Mouse (Mus musculus) spleen, adult 2 months (tissue): ENCODE results near the gene Abca1. TPM values are rescaled to one million over a fixed set of nuclear protein-coding genes. Genes with fewer than 3 reads are reported as not detected.

Experiments used
- DNase-seq, 2 experiments: peaks; one replicate each; pipeline versions ENCODE4 v3.0.0 to v3.0.0-alpha.2; 2012 to 2021; ENCODE audit warnings: low spot score in 2 of 2, low read depth in 1 of 2
- H3K27ac ChIP-seq: fragments of 200-500 bp; 2 replicates; pipeline ENCODE4 v1.5.1; 2012; ENCODE audit warnings: low read length, inconsistent platforms; ENCODE audit not compliant: insufficient read depth
- H3K27me3 ChIP-seq: fragments of 200-500 bp; 2 replicates; pipeline ENCODE4 v1.6.1; 2012; ENCODE audit warnings: mild to moderate bottlenecking, moderate library complexity, low read length, inconsistent platforms; ENCODE audit not compliant: control insufficient read depth, insufficient read depth
- H3K36me3 ChIP-seq: fragments of 200-500 bp; 2 replicates; pipeline ENCODE4 v1.6.1; 2012; ENCODE audit warnings: mild to moderate bottlenecking, low read length, inconsistent platforms; ENCODE audit not compliant: control insufficient read depth, insufficient read depth
- H3K4me1 ChIP-seq: fragments of 200-500 bp; 2 replicates; pipeline ENCODE4 v1.6.1; 2011; ENCODE audit warnings: inconsistent platforms; ENCODE audit not compliant: control insufficient read depth, insufficient read depth, insufficient read length
- H3K4me3 ChIP-seq: fragments of 200-500 bp; 2 replicates; pipeline ENCODE4 v1.5.1; 2011; ENCODE audit warnings: mild to moderate bottlenecking, inconsistent platforms; ENCODE audit not compliant: insufficient read depth, insufficient read length; ENCODE audit errors: extremely low read depth
- CTCF ChIP-seq: fragments of 200-500 bp; IDR thresholded peaks from 2 replicates; pipeline ENCODE4 v1.5.1; 2011; ENCODE audit warnings: mild to moderate bottlenecking, inconsistent platforms; ENCODE audit not compliant: insufficient read depth, insufficient read length, insufficient replicate concordance; ENCODE audit errors: extremely low read depth
- POLR2A ChIP-seq: fragments of 200-500 bp; IDR thresholded peaks from 2 replicates; pipeline ENCODE4 v1.6.1; 2011; ENCODE audit warnings: low read depth, low read length, inconsistent platforms
- WGBS: fragments of 180-500 bp; shearing (Covaris S2); methylation state at CpG from one replicate; pipeline ENCODE4 v1.1.7; 2018; 5-methylcytosine and 5-hydroxymethylcytosine counted together
- polyA plus RNA-seq: library from polyadenylated mRNA; depleted of rRNA; stranded (reverse); fragments of >200 nt; gene quantifications from 2 replicates; pipeline ENCODE4 v1.2.3, GENCODE M21; 2012

The Abca1 gene
- polyA plus RNA-seq, 1 experiment, result 7.6 TPM

- Histone ChIP-seq H3K4me3 (no peak overlapping the region), H3K4me1 (no peaks in the 10 kb centered on the region), H3K36me3 (peaks cover 11% of the 10 kb centered on the region), H3K27ac (no peak overlapping the region), H3K27me3 (no peaks in the 10 kb centered on the region)
- WGBS, result 94% methylated on average over 9 of the region's 9 CpGs
- TF ChIP-seq POLR2A (no peak), CTCF (no peak)
- DNase-seq, result no peak
Observed at GRCm38 (mm10) chr4:53100492-53100891, 59.2 kb downstream of the Abca1 start.

DNA sequence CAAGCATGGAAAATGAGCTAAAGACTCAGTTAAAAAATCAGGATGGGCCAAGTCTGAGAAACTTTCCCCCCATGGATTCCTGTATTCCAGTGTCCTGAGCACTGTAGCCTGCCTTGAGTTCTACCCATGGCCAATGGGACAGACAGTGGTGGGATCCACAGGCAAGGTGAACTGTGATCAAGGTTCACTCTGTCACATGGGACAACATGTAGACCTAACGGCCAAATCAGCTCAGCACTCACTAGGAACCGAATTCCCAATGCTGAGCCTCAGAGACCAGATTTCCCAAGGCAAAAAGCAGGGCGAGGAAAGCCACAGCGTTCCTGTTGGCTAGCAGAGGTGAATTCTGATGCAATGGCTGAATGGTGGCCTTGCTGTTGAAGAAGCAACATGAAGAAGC, 64.8 kb downstream of the Abca1 start:
- 84% methylated on average over 4 of the region's 4 CpGs for WGBS
- DNase-seq, result no peak
- Histone ChIP-seq H3K36me3 (peaks cover 22% of the 10 kb centered on the region), H3K27me3 (no peaks in the 10 kb centered on the region), H3K4me1 (no peaks in the 10 kb centered on the region), H3K27ac (no peak overlapping the region), H3K4me3 (no peak overlapping the region)
- no peak for TF ChIP-seq POLR2A
- TF ChIP-seq CTCF, result no peak

DNA sequence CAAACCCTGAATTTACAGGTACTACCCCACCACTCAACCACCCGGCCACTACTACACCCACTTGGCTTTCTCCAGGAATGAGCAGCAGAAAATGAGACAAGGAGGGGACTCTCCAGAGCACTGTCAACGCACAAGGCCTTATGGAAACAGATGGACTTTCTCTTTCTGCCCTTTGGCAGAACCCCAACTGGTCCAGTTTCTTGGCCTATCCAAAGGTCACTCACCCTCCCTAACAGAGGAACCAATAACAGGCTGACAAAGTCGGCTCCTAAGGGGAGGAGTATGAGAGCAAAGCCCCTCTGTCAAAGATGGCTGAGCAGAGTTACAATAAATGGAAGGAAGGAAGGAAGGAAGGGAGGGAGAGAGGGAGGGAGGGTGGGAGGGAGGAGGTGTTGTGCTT, 65.4 kb downstream of the Abca1 start:
- no peak overlapping the region for H3K27ac ChIP-seq
- DNase-seq, result no peak
- no peak for TF ChIP-seq CTCF
- H3K4me1 ChIP-seq, result no peaks in the 10 kb centered on the region
- no peaks in the 10 kb centered on the region for H3K27me3 ChIP-seq
- H3K4me3 ChIP-seq, result no peak overlapping the region
- H3K36me3 ChIP-seq, result peaks cover 24% of the 10 kb centered on the region
- 66% methylated on average over 3 of the region's 3 CpGs for WGBS

DNA sequence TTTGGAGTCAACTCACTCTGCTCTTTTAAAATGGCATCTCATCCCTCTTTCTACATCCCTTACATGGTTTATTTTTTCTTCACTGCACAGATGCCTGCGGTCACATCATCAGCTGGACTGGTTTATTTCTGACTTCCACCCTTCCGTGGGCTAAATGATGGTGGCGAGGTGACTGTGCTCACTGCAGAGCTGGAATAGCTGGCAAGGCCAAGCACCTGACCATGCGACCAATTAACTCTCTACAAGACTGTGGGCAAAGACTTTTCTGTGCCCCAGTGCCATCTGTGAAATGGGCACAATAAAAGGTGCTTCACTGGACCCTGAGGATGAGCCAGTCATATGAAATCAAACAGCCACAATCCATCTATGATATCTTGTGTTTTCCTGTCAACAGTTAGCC, 66.1 kb downstream of the Abca1 start:
- 93% methylated on average over 4 of the region's 4 CpGs for WGBS

GRCm38 (mm10) chr4:53089641-53090040, 70.1 kb downstream of the Abca1 start:
- Histone ChIP-seq H3K27me3 (no peaks in the 10 kb centered on the region), H3K4me1 (no peaks in the 10 kb centered on the region), H3K4me3 (no peak overlapping the region), H3K36me3 (peaks cover 29% of the 10 kb centered on the region), H3K27ac (no peak overlapping the region)
- WGBS, result 91% methylated on average over 3 of the region's 3 CpGs
- TF ChIP-seq POLR2A (no peak), CTCF (no peak)
- DNase-seq, result no peak

More for the DNA sequence above, 66.1 kb downstream of the Abca1 start:
- H3K27ac ChIP-seq, result no peak overlapping the region
- H3K4me3 ChIP-seq, result no peak overlapping the region
- H3K27me3 ChIP-seq, result no peaks in the 10 kb centered on the region
- TF ChIP-seq CTCF, result no peak
- TF ChIP-seq POLR2A, result no peak
- H3K36me3 ChIP-seq, result peaks cover 27% of the 10 kb centered on the region
- DNase-seq, result no peak
- no peaks in the 10 kb centered on the region for H3K4me1 ChIP-seq

DNA sequence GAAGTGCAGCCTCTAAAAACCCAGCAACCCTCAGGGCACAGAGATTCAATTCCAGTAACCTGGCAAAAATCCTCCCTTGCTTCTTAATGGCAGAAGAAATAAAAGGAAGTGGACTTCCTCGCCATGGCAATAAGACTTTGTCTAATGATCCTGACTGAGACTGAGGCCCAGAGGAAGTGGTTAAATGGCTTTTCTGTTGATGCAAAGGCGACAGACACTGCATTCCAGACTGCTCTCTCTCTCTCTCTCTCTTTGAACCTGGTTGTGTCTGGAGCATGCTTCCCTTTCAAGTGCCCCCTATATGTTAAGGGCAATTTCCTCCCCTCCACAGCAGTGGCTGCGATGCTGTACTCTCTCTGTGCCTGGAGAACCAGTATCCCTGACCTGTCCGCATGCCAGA, 70.7 kb downstream of the Abca1 start:
- Histone ChIP-seq H3K27me3 (no peaks in the 10 kb centered on the region), H3K4me1 (no peaks in the 10 kb centered on the region), H3K4me3 (no peak overlapping the region), H3K27ac (no peak overlapping the region), H3K36me3 (peaks cover 28% of the 10 kb centered on the region)
- TF ChIP-seq POLR2A (no peak), CTCF (no peak)
- 41% methylated on average over 4 of the region's 4 CpGs for WGBS
- DNase-seq, result no peak

DNA sequence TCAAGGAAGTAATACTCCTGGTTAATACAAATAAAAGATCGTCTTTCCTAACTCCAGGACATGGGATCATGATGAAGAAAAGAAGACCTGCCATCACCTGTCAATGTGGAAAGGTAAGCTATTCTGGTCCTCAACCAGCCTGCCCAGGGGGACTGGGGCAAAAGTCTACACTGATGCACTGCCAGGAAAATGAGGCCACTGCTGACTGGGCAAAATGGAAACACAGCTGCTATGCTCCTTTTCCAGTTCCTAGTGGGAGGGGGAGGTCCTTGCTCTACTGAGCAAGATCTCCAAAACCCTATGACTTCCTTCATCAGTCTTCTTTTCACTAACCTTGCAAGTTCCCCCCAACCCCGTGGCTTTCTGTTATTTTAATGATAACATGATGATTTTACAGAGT, 73.1 kb downstream of the Abca1 start:
- no peaks in the 10 kb centered on the region for H3K27me3 ChIP-seq
- WGBS, result 70% methylated on average over 2 of the region's 2 CpGs
- no peak overlapping the region for H3K27ac ChIP-seq
- no peak overlapping the region for H3K4me3 ChIP-seq
- TF ChIP-seq CTCF (no peak), POLR2A (no peak)
- H3K4me1 ChIP-seq, result no peaks in the 10 kb centered on the region
- DNase-seq, result no peak
- H3K36me3 ChIP-seq, result peaks cover 32% of the 10 kb centered on the region

- TF ChIP-seq CTCF, result no peak
- TF ChIP-seq POLR2A, result no peak
- Histone ChIP-seq H3K27ac (no peak overlapping the region), H3K4me3 (no peak overlapping the region), H3K4me1 (no peaks in the 10 kb centered on the region), H3K36me3 (peaks cover 34% of the 10 kb centered on the region), H3K27me3 (no peaks in the 10 kb centered on the region)
- no peak for DNase-seq
- WGBS, result 49% methylated on average over 4 of the region's 4 CpGs
Observed at GRCm38 (mm10) chr4:53085634-53086033, 74.1 kb downstream of the Abca1 start.
